Mouse (Mus musculus) midbrain, embryonic 10.5 days (tissue): ENCODE measurements at regions not wholly inside any gene's neighbourhood (a gene's known extent, or its start where the extent isn't known, plus 50 kb on each side); places are given as distances from the start of the nearest gene placed in this dataset.

ENCODE experiments used
- DNase-seq: peaks from one replicate; pipeline ENCODE4 v3.0.0-alpha.2; 2017; ENCODE audit warnings: low spot score
- H3K27ac ChIP-seq: fragments of 300-500 bp; sonication (generic); replicated peaks from 2 replicates; pipeline ENCODE4 v1.5.1; 2016; ENCODE audit warnings: mild to moderate bottlenecking
- H3K27me3 ChIP-seq: fragments of 300-500 bp; sonication (generic); 2 replicates; pipeline ENCODE4 v1.6.1; 2016; ENCODE audit warnings: low read depth, mild to moderate bottlenecking; ENCODE audit not compliant: poor library complexity, severe bottlenecking
- H3K36me3 ChIP-seq: fragments of 300-500 bp; sonication (generic); 2 replicates; pipeline ENCODE4 v1.6.1; 2016; ENCODE audit warnings: mild to moderate bottlenecking, moderate library complexity
- H3K4me1 ChIP-seq: fragments of 300-500 bp; sonication (generic); 2 replicates; pipeline ENCODE4 v1.6.1; 2016
- H3K4me3 ChIP-seq: fragments of 300-500 bp; sonication (generic); 2 replicates; pipeline ENCODE4 v1.5.1; 2016; ENCODE audit warnings: mild to moderate bottlenecking, moderate library complexity
- H3K9me3 ChIP-seq: fragments of 300-500 bp; sonication (generic); replicated peaks from 2 replicates; pipeline ENCODE4 v1.6.1; 2016; ENCODE audit warnings: mild to moderate bottlenecking
- WGBS: fragments of 180-500 bp; shearing (Covaris S2); methylation state at CpG from one replicate; pipeline ENCODE4 v1.1.7; 2016; 5-methylcytosine and 5-hydroxymethylcytosine counted together

DNA sequence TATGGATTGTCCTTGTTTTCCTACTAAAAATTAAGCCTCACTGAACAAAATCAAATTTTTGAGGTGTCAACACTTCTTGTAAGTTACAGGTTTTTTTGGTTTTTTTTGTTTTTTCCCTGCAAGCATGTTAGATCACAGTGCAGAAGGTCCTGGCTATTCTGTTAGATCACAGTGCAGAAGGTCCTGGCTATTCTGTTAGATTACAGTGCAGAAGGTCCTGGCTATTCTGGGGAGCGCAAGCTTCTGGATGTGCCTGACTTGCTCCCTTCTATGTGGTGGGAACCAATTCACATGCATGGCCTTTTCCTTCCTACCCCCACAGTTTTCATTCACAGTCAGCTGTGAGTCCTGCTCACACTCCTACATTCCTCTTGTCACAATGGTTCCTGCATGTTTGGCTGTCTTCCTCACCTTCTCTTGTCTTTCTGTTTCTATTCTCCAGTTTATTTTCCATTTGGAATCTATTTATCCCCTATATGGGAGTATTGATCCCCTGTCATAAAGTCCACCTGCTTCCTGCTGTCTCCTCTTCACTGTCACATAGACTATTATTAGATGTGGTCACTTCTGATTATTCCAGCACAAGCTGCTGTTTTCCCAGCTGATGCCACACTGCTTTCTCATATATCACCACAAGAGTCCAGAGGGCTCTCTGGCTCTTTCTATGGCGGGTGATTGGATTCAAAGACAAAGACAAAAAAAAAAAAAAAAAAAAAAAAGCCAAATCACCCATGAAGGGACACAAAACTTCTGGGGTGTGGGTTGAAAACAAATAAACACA is 866.3 kb upstream of the Gm5150 start:
- DNase-seq = no peak
- Histone ChIP-seq H3K4me3 (no peak overlapping the region), H3K27me3 (no peaks in the 10 kb centered on the region), H3K4me1 (peaks cover 10% of the 10 kb centered on the region), H3K9me3 (no peaks in the 10 kb centered on the region), H3K27ac (no peak overlapping the region; the same call in 1 of the 2 replicates), H3K36me3 (no peaks in the 10 kb centered on the region)
- WGBS = 82% methylated on average over 2 of the region's 2 CpGs

DNA sequence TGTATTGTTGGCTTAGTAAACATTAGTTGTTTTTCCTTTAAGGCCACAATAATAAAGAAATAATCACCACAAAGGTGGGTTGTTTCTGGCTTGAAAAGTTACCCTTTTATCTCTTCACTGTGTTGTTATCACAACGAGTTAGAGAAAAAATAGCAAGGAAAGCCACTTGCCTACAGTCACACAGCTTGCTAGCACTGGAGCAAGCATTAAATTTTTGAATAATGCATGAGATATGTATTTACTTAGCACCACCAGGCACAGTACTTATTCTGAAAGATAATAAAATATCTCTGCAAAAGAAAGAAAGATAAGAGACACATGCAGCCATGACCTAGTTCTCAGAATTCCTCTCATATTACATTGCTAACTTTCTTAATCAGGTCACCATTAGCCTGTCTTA is 853.8 kb upstream of the Gm5150 start:
- no peaks in the 10 kb centered on the region for H3K9me3 ChIP-seq
- H3K36me3 ChIP-seq = no peaks in the 10 kb centered on the region
- DNase-seq = no peak
- no peaks in the 10 kb centered on the region for H3K27me3 ChIP-seq
- WGBS = 48% methylated on average over 1 of the region's 1 CpGs
- H3K4me3 ChIP-seq = no peak overlapping the region
- H3K27ac ChIP-seq = 0 out of 2 replicates have a peak overlapping the region, but pooled peaks have one; percentile 69
- H3K4me1 ChIP-seq = peaks cover 8% of the 10 kb centered on the region

DNA sequence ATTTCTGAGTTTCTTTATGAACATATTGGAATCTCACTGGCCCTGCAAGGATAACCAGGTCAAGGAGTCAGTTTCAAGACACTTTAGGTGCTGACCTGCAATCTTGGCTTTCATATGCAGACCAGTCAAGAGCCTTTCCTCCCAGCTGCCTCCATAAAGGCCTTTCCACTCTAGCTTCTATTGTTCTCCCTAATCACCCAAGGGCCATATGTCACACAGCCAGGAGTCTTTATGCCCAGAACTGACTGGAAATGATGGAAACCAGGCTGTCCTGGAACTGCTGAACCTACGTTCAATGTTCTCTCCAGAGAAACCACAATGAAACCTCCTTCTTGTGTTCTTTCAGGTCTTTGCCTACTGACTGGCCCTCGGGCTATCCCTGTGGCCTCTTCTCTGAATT is 852.7 kb upstream of the Gm5150 start:
- Histone ChIP-seq H3K27me3 (no peaks in the 10 kb centered on the region), H3K36me3 (no peaks in the 10 kb centered on the region), H3K4me3 (no peak overlapping the region), H3K9me3 (no peaks in the 10 kb centered on the region), H3K4me1 (peaks cover 12% of the 10 kb centered on the region), H3K27ac (peak overlapping the region; percentile 69)
- peak; percentile 14 for DNase-seq
- 70% methylated on average over 2 of the region's 2 CpGs for WGBS

GRCm38 (mm10) chr3:16855251-16855650 is 849.0 kb upstream of the Gm5150 start:
- 81% methylated on average over 2 of the region's 2 CpGs for WGBS
- Histone ChIP-seq H3K9me3 (no peaks in the 10 kb centered on the region), H3K27ac (no peak overlapping the region)

GRCm38 (mm10) chr3:16853992-16854391 is 847.8 kb upstream of the Gm5150 start:
- Histone ChIP-seq H3K4me3 (no peak overlapping the region), H3K27ac (peak overlapping the region; percentile 42; the same call in 1 of the 2 replicates), H3K36me3 (no peaks in the 10 kb centered on the region), H3K9me3 (no peaks in the 10 kb centered on the region), H3K4me1 (peaks cover 7% of the 10 kb centered on the region), H3K27me3 (no peaks in the 10 kb centered on the region)
- 72% methylated on average over 5 of the region's 5 CpGs for WGBS
- no peak for DNase-seq

More at GRCm38 (mm10) chr3:16855251-16855650, 849.0 kb upstream of the Gm5150 start:
- Histone ChIP-seq H3K4me1 (peaks cover 10% of the 10 kb centered on the region), H3K27me3 (no peaks in the 10 kb centered on the region), H3K4me3 (no peak overlapping the region), H3K36me3 (no peaks in the 10 kb centered on the region)
- no peak for DNase-seq

DNA sequence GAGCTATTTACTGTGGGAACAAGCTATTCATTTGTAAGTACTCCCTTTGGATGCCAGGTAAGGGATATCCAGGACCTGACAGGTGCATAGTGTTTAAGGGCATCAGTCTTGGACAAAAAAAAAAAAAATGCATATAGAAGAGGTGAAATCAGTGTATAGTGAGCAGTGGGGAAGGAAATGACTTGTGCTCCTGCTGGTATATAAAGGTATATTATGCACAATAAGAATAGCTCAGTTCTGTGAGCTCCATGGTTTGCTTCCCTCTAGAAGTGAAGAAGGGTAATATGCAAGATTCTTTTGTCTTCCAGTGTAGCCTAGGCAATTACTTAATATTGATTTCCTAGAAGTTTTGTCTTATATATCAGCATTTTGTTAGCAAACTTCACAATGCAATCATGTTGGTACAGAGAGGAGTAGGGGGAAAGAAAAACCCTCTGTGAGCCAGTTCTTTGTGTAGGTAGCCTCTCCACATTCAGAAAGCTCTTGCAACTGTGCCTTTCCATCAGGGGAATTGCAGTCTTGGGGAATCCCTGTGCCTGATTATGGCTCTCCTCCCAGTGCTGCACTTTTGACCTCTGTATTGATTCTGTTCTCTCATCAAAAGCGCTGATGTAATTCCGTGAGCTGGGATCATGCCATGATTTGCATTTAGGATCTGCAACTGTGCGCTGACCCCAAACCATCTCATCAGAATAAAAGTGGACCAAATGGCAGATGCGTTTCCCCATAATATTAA is 840.7 kb upstream of the Gm5150 start:
- Histone ChIP-seq H3K27me3 (no peaks in the 10 kb centered on the region), H3K27ac (peak overlapping the region; percentile 63), H3K36me3 (no peaks in the 10 kb centered on the region), H3K4me3 (no peak overlapping the region), H3K9me3 (no peaks in the 10 kb centered on the region), H3K4me1 (peaks cover 21% of the 10 kb centered on the region)
- peak; percentile 38 for DNase-seq
- 29% methylated on average over 4 of the region's 4 CpGs for WGBS

GRCm38 (mm10) chr3:16820536-16820935 is 814.3 kb upstream of the Gm5150 start:
- WGBS = 85% methylated on average over 6 of the region's 6 CpGs
- Histone ChIP-seq H3K27ac (no peak overlapping the region), H3K4me3 (no peak overlapping the region), H3K27me3 (no peaks in the 10 kb centered on the region), H3K36me3 (no peaks in the 10 kb centered on the region), H3K4me1 (peaks cover 9% of the 10 kb centered on the region), H3K9me3 (no peaks in the 10 kb centered on the region)
- DNase-seq = no peak

GRCm38 (mm10) chr3:16819218-16820122 is 813.2 kb upstream of the Gm5150 start:
- no peak overlapping the region for H3K4me3 ChIP-seq
- no peaks in the 10 kb centered on the region for H3K27me3 ChIP-seq
- DNase-seq = no peak
- no peaks in the 10 kb centered on the region for H3K9me3 ChIP-seq
- H3K4me1 ChIP-seq = peaks cover 9% of the 10 kb centered on the region
- H3K27ac ChIP-seq = peak overlapping the region; percentile 59; the same call in 1 of the 2 replicates
- 83% methylated on average over 4 of the region's 4 CpGs for WGBS
- no peaks in the 10 kb centered on the region for H3K36me3 ChIP-seq

DNA sequence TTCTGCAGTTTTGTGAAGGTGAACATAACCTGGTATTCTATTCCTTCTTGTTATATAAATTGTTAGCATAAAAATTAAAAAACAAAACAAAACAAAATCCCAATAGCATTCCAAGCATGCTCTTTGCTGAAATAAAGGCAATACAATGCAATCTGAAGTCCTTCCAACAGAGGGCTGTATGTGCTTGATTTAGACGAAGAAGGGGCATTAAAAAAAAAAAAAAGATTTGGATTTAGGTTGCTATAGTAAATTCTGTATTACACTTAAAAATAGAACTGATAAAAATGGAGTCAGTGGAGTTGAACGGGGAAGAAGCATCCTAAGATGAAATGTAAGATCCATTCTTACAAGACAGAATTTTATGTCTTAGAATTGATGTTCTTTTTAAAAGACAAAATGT is 810.6 kb upstream of the Gm5150 start:
- Histone ChIP-seq H3K9me3 (no peaks in the 10 kb centered on the region), H3K4me3 (no peak overlapping the region), H3K27me3 (no peaks in the 10 kb centered on the region), H3K36me3 (no peaks in the 10 kb centered on the region), H3K27ac (no peak overlapping the region), H3K4me1 (peaks cover 9% of the 10 kb centered on the region)
- DNase-seq = no peak
- WGBS = 37% methylated on average over 2 of the region's 2 CpGs

- H3K36me3 ChIP-seq = no peaks in the 10 kb centered on the region
- no peaks in the 10 kb centered on the region for H3K27me3 ChIP-seq
- peaks cover 11% of the 10 kb centered on the region for H3K4me1 ChIP-seq
- H3K9me3 ChIP-seq = no peaks in the 10 kb centered on the region
- no peak overlapping the region for H3K27ac ChIP-seq
- 73% methylated on average over 3 of the region's 3 CpGs for WGBS
- no peak overlapping the region for H3K4me3 ChIP-seq
- no peak for DNase-seq
Measured at GRCm38 (mm10) chr3:16816101-16816500, 809.9 kb upstream of the Gm5150 start.

- WGBS = 58% methylated on average over 3 of the region's 3 CpGs
- no peaks in the 10 kb centered on the region for H3K36me3 ChIP-seq
- DNase-seq = no peak
- 0 out of 2 replicates have a peak, but pooled peaks cover 4% of the 10 kb centered on the region for H3K4me1 ChIP-seq
- H3K4me3 ChIP-seq = no peak overlapping the region
- H3K27ac ChIP-seq = 0 out of 2 replicates have a peak overlapping the region, but pooled peaks have one; percentile 14
- H3K9me3 ChIP-seq = no peaks in the 10 kb centered on the region
- no peaks in the 10 kb centered on the region for H3K27me3 ChIP-seq
Measured at GRCm38 (mm10) chr3:16810878-16811611, 804.8 kb upstream of the Gm5150 start.

GRCm38 (mm10) chr3:16803603-16804002 is 797.4 kb upstream of the Gm5150 start:
- H3K9me3 ChIP-seq = no peaks in the 10 kb centered on the region
- no peak overlapping the region for H3K4me3 ChIP-seq
- H3K27ac ChIP-seq = no peak overlapping the region
- no peak for DNase-seq
- H3K4me1 ChIP-seq = no peaks in the 10 kb centered on the region
- no peaks in the 10 kb centered on the region for H3K27me3 ChIP-seq
- H3K36me3 ChIP-seq = no peaks in the 10 kb centered on the region
